Mouse (Mus musculus) bone marrow macrophage, adult 2 months (primary cell): ENCODE measurements around the gene Enpp7.

Experiments used
- CTCF ChIP-seq: IDR thresholded peaks from 2 replicates; pipeline ENCODE4 v1.5.1; 2012; ENCODE audit warnings: low read depth, mild to moderate bottlenecking, low read length, moderate library complexity
- POLR2A ChIP-seq: IDR thresholded peaks from 2 replicates; pipeline ENCODE4 v1.6.1; 2012; ENCODE audit warnings: mild to moderate bottlenecking, low read depth, low read length, borderline replicate concordance

DNA sequence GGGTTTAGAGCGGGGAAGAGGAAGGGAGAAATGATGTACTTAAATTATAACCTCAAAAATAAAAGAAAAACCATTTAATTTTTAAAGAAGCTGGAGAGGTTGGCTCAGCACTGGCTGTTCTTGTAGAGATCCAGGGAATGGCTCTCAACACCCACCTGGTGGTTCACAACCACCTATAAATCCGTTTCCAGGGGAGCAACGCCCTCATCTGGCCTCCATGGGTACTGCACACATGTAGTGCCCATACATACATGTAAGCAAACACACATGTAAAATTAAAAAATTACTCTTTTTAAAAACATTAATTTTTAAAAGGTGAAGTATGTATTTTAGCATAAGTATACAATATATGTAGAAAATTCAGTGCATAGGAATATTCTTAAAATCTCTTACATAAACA is 18.5 kb downstream of the Enpp7 start:
- TF ChIP-seq CTCF (0 out of 2 replicates have a peak, but pooled peaks have one; percentile 18), POLR2A (no peak)
